Mouse (Mus musculus) spleen, adult 2 months (tissue): Measurements from ENCODE around the gene Tvp23b.

Experiments used
- CTCF ChIP-seq: fragments of 200-500 bp; IDR thresholded peaks from 2 replicates; pipeline ENCODE4 v1.5.1; 2011; ENCODE audit warnings: mild to moderate bottlenecking, inconsistent platforms; ENCODE audit not compliant: insufficient read depth, insufficient read length, insufficient replicate concordance; ENCODE audit errors: extremely low read depth
- POLR2A ChIP-seq: fragments of 200-500 bp; IDR thresholded peaks from 2 replicates; pipeline ENCODE4 v1.6.1; 2011; ENCODE audit warnings: low read depth, low read length, inconsistent platforms

DNA sequence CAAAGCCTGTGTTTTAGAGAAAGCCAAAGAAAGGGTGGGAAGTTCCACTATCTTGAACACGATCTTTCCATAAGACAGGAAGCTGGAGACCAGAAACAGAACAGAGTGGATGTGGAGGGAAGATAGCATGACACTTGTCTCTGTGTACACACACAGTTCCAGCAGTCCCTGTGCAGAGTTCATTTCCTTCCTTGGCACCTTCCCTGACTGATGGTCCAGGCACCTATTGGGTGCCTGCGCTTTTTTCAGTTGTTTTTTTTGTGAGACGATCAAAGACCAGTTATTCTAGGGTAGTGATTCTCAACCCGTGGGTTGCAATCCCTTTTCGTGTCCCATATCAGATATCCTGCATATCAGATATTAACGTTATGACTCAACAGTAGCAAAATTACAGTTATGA lies 58.7 kb downstream of the Tvp23b start:
- TF ChIP-seq CTCF = no peak
- TF ChIP-seq POLR2A = no peak
